Mouse (Mus musculus) retina, postnatal 1 day (tissue): ENCODE results near the gene Vcl.

Source experiments
- DNase-seq: peaks from one replicate; pipeline ENCODE4 v3.0.0-alpha.2; 2012

Gene Vcl

DNA sequence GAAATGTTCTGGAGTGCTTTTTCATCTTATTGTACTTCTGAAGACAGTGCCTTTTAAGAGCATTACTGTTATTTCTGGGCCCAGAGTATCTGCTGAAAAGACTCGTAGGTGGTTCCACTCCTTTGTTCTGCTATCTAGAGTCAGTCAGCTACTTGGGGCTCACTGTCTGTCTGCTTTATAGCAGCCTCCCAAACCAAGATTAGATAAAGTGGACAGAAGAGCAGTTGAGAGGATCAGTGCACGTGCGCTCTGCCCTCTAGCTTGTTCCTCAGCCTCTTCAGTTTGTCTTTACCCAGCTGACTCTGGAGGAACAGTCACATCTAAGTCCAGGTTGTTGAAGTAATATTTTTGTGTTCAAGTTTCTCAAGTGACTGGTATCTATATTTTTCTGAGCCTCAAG lies 144.8 kb downstream of the Vcl start:
- no peak for DNase-seq

DNA sequence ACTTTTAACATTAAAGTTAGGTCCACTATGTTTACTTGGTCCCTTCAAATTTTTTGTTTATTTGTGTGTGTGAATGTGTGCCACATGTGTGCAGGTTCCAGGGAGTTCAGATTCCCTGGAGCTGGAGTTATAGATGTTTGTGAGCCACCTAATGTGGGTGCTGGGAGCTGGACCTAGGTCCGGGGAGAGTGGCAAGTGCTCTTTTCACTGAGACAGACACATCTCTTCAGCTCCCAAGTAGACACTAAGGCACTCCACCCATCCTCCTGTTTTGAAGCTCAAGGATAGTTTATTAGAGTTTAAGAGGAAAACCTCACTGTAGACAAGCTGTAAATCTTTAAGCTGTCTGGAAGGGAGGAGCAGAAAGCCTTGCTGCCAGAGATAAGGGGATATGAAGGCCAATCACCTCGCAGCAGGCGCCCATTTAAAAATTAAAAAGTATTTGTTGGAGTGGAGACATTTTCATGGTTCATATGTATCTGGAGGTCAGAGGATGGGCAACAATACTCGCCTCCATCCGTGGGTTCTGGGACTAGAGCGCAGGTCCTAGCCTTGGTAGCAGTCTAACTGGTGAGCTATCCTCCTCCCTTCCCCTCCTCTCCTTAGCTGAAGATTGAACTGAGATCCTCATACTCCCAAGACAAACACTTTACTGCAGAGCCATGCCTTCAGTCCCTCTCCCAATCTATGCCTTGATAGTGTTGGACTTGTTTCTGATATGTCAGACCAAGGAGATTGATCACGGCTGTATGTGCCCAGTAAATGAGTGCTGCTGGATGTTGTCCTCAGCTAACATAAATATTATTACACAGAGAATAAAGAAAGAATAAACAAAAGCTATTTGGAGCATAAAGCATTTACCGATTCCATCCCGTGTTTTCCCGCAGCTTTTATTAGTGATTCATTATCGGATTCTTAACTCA lies 145.5 kb downstream of the Vcl start:
- DNase-seq, result no peak

DNA sequence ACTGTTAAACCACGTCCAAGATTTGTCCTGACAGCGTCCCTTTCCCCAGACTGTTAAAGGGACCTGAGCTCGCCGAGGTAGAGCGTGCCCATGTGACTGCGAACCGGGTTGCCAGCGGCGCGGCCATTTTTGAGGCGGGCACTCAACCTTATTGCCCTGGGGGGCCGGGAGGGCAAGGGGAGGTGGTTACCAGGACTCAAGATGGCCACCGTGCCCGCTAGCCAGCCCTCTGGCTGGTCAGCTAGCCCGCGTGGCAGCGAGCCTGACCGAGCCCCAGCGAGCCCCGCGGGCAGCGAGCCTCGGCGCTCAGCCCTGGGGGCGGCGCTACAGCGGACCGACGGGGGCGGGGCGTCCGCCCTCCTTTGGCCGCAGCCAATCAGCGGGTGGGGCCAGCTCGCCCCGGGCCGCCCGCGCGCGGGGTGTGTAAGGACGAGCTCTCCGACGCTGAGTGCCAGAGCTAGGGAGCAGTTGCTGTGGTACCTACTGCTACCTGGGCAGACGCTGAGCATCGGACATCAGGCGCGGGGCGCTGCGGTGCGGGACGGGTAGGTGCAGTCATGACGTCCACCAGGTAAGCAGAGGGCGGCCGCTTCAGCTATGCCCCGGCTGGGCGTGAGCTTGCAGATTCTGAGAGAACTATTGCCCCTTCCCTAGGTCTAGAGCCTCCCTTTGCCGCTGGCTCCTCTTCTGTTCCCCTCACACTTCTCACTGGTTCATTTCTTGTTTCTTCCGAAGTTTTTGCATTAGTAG lies 146.7 kb downstream of the Vcl start:
- DNase-seq, result peak; percentile 97

DNA sequence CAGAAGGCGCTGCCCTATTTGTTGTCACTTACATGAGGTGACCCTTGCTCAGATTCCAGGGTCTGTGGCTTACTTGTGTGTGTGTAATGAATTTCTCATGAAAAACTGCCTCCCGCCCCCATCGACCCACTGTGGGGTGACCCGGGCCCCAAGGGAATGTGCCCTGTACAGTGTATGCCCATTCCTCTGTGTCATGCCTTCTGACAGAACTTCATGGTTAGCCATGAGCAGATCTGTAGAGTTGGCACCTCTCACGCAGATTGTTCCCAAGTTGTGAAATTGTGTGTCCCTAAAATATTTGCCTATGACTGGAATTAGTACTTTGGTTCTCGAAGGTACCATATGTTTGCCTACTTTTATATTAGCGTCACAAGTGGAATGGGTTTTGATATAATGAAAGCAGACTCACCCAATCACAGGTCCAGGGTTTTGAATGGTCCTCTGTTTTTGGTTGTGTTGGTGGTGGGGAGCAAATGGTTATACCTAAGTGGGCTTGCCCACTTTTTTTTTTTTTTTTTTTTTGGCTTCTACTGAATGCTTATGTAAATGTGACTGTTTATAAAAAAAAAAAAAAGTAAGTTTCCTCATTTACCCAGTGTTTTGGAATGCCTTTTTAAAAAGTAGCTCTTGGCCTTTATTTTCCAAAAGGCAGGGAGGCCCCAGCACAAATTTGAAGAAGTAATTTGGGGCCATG lies 147.4 kb downstream of the Vcl start:
- no peak for DNase-seq

DNA sequence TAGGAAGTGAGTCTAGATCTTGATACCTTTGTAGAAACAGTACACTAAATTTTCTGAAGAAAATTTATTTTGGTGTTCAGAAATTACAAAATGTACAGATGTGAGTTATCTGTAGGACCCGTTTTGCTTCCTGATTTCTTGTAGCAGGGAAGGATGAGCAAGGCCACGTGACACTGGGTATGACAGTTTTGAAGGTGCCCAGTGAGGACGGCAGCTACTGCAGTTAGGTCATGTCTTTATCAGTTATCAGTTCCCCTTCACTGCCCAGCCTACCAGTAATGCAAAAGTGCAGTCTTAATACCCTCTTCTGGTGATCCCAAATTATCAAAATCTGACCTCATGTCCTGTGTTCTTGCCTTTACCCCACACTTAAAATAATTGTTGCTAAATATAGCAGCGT lies 148.7 kb downstream of the Vcl start:
- no peak for DNase-seq

- DNase-seq, result no peak
Measured at GRCm38 (mm10) chr14:21078511-21078910, 149.3 kb downstream of the Vcl start.

GRCm38 (mm10) chr14:21082823-21083222 lies 153.6 kb downstream of the Vcl start:
- no peak for DNase-seq
